ENCODE assay signal across 8 mouse cellular contexts in genomic region chr3:101109558-101110021, GRCm38 (mm10). TPM values are rescaled to one million over a fixed set of nuclear protein-coding genes. Genes with fewer than 3 reads are reported as not detected.
A peak's percentile ranks its signal among the peaks of the same experiment; 100 is the strongest.
DNase-seq lines count a peak whose midpoint lies in the region; TF ChIP-seq lines count a peak whose summit lies in the region.

No protein-coding gene starts in this region.

- TF ChIP-seq POLR2A in lung, adult 2 months (IDR thresholded peaks at IDR 0.05; ENCODE audit: borderline replicate concordance, extremely low read depth, low read depth, low read length), result no peak
- no peak for TF ChIP-seq POLR2A in olfactory bulb, adult 2 months (IDR thresholded peaks at IDR 0.05; ENCODE audit: insufficient read depth, low read depth, low read length)

- TF ChIP-seq CTCF in lung, adult 2 months (IDR thresholded peaks at IDR 0.05; ENCODE audit: insufficient read depth, low read length), result no peak
- no peak for TF ChIP-seq CTCF in olfactory bulb, adult 2 months (IDR thresholded peaks at IDR 0.05; ENCODE audit: insufficient read depth, low read depth, low read length)

- peaks cover 12% of the 10 kb centered on the region for H3K4me1 ChIP-seq in lung, adult 2 months (ENCODE audit: control insufficient read depth, insufficient read depth, low read length)
- H3K4me1 ChIP-seq in olfactory bulb, adult 2 months (ENCODE audit: control insufficient read depth, insufficient read depth, low read length), result peaks cover 17% of the 10 kb centered on the region

- H3K4me3 ChIP-seq in lung, adult 2 months (replicated peaks; ENCODE audit: extremely low read depth, low read depth, low read length), result peak overlapping the region; percentile 59
- peak overlapping the region; percentile 79 for H3K4me3 ChIP-seq in olfactory bulb, adult 2 months (ENCODE audit: insufficient read depth, low read depth, low read length)

- no peak overlapping the region for H3K27ac ChIP-seq in olfactory bulb, adult 2 months (ENCODE audit: insufficient read depth, low read depth, low read length)

- DNase-seq in heart, adult 11 months, result peak; percentile 93
- DNase-seq in heart, adult 8-10 months (ENCODE audit: low spot score), result no peak
- DNase-seq in adrenal gland, adult 2 months, result peak; percentile 66
- DNase-seq in gastrocnemius, postnatal 10 days, result peak; percentile 47
- DNase-seq in kidney, adult 11 months, result peak; percentile 43
- DNase-seq in lung, adult 2 months, result no peak
- no peak for DNase-seq in layer of hippocampus, adult 11-12 months (ENCODE audit: low spot score)

- WGBS in lung, adult 2 months, result under 1% methylated on average over 47 of the region's 47 CpGs
- WGBS in olfactory bulb, adult 2 months, result 1% methylated on average over 46 of the region's 47 CpGs

RNA-seq across cellular contexts. Expression of gene Ptgfrn, which starts 0.5 kb away (rescaled TPM):
- total RNA-seq in heart, adult 8-10 months (2022), result 10 to 100 TPM; 17.2 to 21.1 (median 19.8) TPM
- 10 to 100 TPM; 29.1 to 48.4 TPM for total RNA-seq in adrenal gland, adult 2 months (2021)
- polyA plus RNA-seq in adrenal gland, adult 2 months (2012; rRNA removed), result 13.5 and 16.5 TPM in 2 replicates
- 10 to 100 TPM; 49.3 to 59.3 TPM for total RNA-seq in gastrocnemius, postnatal 10 days (2021)
- 63.0 and 81.5 TPM in 2 replicates for polyA plus RNA-seq in lung, adult 2 months (2012; rRNA removed)
- not detected in 2 replicates for polyA plus RNA-seq in olfactory bulb, adult 2 months (2012; ENCODE audit: insufficient read depth, insufficient read length, low replicate concordance, missing spikeins)

Comparison
In these comparisons a context has a peak if more than half of its experiments do, and no peak if none do; other contexts are left out.
1. DNase-seq: peak in heart, adult 11 months (single experiment), adrenal gland, adult 2 months (single experiment), gastrocnemius, postnatal 10 days (single experiment) and kidney, adult 11 months (single experiment); none in heart, adult 8-10 months (single experiment), lung, adult 2 months (single experiment) and layer of hippocampus, adult 11-12 months (single experiment).